Mouse (Mus musculus): ENCODE data around the gene Ppp2r1b.

DNA sequence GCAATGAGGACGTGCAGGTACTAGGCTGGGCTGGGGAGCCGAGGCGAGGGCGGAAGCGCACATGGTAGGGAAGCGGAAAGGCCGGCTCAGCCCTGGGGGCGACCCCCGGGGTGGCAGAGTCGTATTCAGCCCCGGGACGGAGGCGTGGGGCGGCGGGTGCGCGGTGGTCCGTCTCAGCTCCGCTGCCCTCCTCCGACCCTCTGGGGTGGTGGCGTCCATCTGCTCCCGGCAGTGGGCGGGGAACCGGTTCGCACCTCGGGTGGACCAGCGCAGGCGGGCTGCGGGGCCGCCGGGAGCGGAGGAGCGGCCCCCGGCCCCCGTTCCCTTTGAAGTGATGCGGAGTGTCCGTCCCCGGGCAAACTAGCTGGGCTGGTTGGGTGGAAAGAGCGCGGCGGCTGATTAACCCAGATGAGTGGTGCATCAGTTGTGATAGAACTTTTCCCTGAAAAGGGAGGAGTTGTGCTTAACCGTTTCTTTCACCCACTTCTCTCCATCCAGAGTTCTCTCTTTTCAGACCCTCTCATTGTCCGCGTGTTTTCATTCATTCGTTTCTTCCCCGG is 12.1 kb downstream of the Ppp2r1b start:
- TF ChIP-seq POLR2A (IDR thresholded peaks at IDR 0.05; ENCODE audit: extremely low read depth, insufficient read depth, low read length) (no peak), CTCF (IDR thresholded peaks at IDR 0.05; ENCODE audit: low read depth, low read length) (no peak)

Data from liver, adult 2 months (tissue).